Mouse (Mus musculus): Measurements from ENCODE around the gene Sfrp4. TPM values are rescaled to one million over a fixed set of nuclear protein-coding genes. Genes with fewer than 3 reads are reported as not detected.

Sfrp4 gene
- polyA plus RNA-seq, 1 experiment = not detected

DNA sequence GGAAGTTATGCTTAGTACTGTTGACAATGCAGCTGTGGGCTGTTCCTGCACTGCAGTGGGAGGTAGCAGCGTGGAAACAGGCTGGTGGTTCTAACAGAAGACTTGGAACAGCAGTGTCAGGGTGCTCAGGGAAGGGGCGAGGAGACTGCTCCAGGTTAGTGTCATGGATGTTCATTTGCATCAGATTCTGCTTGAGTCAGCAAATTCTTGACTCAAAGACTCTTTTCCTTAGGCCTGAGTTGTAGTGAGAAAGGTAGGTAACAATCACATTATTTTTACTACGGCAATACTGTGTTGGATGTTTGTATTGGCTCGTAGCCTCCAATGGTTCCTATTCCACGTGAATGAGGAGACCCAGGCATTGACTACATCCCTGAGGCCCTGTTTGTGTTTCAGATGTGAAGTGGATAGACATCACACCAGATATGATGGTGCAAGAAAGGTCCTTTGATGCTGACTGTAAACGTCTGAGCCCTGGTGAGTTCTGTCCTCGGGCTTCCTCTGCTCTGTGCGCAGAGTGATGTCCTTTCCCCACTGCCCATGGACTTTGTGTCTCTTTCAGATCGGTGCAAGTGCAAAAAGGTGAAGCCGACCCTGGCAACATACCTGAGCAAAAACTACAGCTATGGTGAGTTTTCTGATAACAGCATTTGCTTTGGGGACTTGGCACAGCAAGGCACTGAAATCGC lies 1.9 kb downstream of the Sfrp4 start:
- TF ChIP-seq POLR2A (IDR thresholded peaks at IDR 0.05; ENCODE audit: insufficient read depth, low read depth, low read length) (no peak), CTCF (IDR thresholded peaks at IDR 0.05; ENCODE audit: insufficient read depth, low read depth, low read length) (no peak)
- Histone ChIP-seq H3K4me3 (ENCODE audit: insufficient read depth, low read depth, low read length) (no peak overlapping the region), H3K27ac (ENCODE audit: insufficient read depth, low read depth, low read length) (no peak overlapping the region), H3K4me1 (ENCODE audit: control insufficient read depth, insufficient read depth, low read length) (peaks cover 11% of the 10 kb centered on the region)
- WGBS = 85% methylated on average over 11 of the region's 11 CpGs

DNA sequence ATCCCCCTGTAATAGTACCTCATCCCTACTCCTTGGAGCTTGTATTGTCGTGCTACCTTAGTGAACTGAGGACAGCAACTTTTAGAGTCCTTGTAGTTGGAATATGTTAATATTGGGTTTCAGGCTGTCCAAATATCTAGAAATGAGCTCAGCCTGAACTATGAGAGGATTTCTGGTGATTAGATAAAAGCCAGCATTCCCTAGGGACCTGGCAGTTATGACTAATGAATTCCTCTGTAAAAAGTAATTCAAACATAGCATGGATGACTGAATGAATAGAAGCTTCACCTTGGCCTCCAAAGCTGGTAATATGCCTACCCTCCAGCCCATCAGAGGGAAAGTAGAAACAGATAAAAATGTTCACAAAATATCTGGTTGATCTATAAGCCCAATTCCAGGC lies 3.6 kb downstream of the Sfrp4 start:
- 93% methylated on average over 1 of the region's 1 CpGs for WGBS
- no peak overlapping the region for H3K4me3 ChIP-seq (ENCODE audit: insufficient read depth, low read depth, low read length)
- TF ChIP-seq CTCF (IDR thresholded peaks at IDR 0.05; ENCODE audit: insufficient read depth, low read depth, low read length) (no peak), POLR2A (IDR thresholded peaks at IDR 0.05; ENCODE audit: insufficient read depth, low read depth, low read length) (no peak)
- H3K4me1 ChIP-seq (ENCODE audit: control insufficient read depth, insufficient read depth, low read length) = peaks cover 11% of the 10 kb centered on the region
- no peak overlapping the region for H3K27ac ChIP-seq (ENCODE audit: insufficient read depth, low read depth, low read length)

DNA sequence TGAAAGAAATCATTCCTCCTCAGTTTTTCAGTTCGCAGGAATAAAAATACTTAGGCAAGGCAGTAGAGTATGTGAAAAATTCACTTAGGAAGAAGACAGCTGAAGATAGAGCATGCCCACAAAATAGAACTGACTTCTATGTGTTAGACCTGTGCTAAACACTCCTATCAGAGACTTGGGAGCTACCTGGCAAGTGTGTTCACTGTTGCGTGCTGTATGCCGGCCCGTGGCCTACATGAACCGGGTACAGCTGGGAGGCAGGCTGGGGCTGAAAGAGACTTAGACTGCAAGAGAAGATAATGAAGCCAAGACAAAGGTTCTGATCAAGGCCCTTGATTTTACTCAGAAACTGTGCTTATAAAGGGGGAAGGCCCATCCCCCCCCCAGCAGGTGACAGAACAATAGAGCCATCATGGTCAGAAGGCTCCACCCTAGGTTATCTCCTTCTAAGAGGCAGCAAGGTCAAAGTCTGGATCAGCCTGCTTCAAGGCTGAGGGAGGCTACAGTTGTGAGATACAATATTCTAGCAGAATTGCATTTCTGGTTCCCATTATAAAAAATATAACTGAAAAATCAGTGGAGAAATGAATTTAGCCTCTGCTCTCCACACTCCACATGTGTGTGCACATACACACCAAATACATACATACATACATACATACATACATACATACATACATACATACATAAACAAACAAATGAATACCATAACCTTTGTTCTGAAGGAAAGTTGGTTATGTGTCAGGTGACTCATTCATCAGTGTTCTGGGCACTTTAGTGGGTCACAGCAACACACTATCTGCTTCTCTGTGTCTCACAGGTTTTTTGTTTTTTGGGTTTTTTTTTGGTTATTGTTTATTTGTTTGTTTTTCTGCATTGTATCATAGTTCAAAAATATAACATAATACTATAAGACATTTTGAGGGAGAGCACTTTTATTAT lies 8.1 kb downstream of the Sfrp4 start:
- no peak for TF ChIP-seq CTCF (IDR thresholded peaks at IDR 0.05; ENCODE audit: insufficient read depth, low read depth, low read length)
- no peak for TF ChIP-seq POLR2A (IDR thresholded peaks at IDR 0.05; ENCODE audit: insufficient read depth, low read depth, low read length)
- H3K4me3 ChIP-seq (ENCODE audit: insufficient read depth, low read depth, low read length) = no peak overlapping the region

GRCm38 (mm10) chr13:19636131-19636530 lies 13.2 kb downstream of the Sfrp4 start:
- H3K4me1 ChIP-seq (ENCODE audit: control insufficient read depth, insufficient read depth, low read length) = no peaks in the 10 kb centered on the region

More for the DNA sequence above, 8.1 kb downstream of the Sfrp4 start:
- WGBS = 93% methylated on average over 5 of the region's 5 CpGs
- Histone ChIP-seq H3K27ac (ENCODE audit: insufficient read depth, low read depth, low read length) (no peak overlapping the region), H3K4me1 (ENCODE audit: control insufficient read depth, insufficient read depth, low read length) (no peaks in the 10 kb centered on the region)

GRCm38 (mm10) chr13:19640203-19640851 lies 17.4 kb downstream of the Sfrp4 start:
- 58% methylated on average over 2 of the region's 2 CpGs for WGBS
- Histone ChIP-seq H3K4me1 (ENCODE audit: control insufficient read depth, insufficient read depth, low read length) (no peaks in the 10 kb centered on the region), H3K4me3 (ENCODE audit: insufficient read depth, low read depth, low read length) (no peak overlapping the region), H3K27ac (ENCODE audit: insufficient read depth, low read depth, low read length) (no peak overlapping the region)
- TF ChIP-seq CTCF (IDR thresholded peaks at IDR 0.05; ENCODE audit: insufficient read depth, low read depth, low read length) = no peak

More at GRCm38 (mm10) chr13:19636131-19636530, 13.2 kb downstream of the Sfrp4 start:
- H3K4me3 ChIP-seq (ENCODE audit: insufficient read depth, low read depth, low read length) = no peak overlapping the region
- 68% methylated on average over 4 of the region's 4 CpGs for WGBS
- no peak for TF ChIP-seq CTCF (IDR thresholded peaks at IDR 0.05; ENCODE audit: insufficient read depth, low read depth, low read length)
- TF ChIP-seq POLR2A (IDR thresholded peaks at IDR 0.05; ENCODE audit: insufficient read depth, low read depth, low read length) = no peak
- H3K27ac ChIP-seq (ENCODE audit: insufficient read depth, low read depth, low read length) = no peak overlapping the region

GRCm38 (mm10) chr13:19643519-19643918 lies 20.6 kb downstream of the Sfrp4 start:
- WGBS = 75% methylated on average over 1 of the region's 1 CpGs
- TF ChIP-seq POLR2A (IDR thresholded peaks at IDR 0.05; ENCODE audit: insufficient read depth, low read depth, low read length) (no peak), CTCF (IDR thresholded peaks at IDR 0.05; ENCODE audit: insufficient read depth, low read depth, low read length) (no peak)
- Histone ChIP-seq H3K4me1 (ENCODE audit: control insufficient read depth, insufficient read depth, low read length) (no peaks in the 10 kb centered on the region), H3K4me3 (ENCODE audit: insufficient read depth, low read depth, low read length) (no peak overlapping the region), H3K27ac (ENCODE audit: insufficient read depth, low read depth, low read length) (no peak overlapping the region)

DNA sequence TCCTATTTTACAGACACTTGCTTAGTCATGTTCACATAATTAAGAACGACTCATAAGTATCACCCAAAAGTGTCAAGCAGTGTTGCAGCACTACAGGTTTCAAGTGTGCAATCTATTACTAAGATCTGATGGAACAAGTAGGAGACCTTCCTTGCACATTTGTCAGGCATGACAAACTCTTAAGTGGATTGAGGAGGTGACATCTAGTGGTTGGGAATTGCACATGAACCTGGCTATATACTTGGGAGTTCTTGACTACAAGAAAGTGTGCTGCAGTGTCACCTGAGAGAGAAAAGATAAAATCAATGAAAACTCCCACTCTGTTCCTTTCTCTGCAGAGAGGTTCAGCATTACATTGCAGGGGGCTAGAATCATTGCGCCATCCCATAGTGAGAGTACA lies 21.3 kb downstream of the Sfrp4 start:
- H3K4me1 ChIP-seq (ENCODE audit: control insufficient read depth, insufficient read depth, low read length) = no peaks in the 10 kb centered on the region
- TF ChIP-seq CTCF (IDR thresholded peaks at IDR 0.05; ENCODE audit: insufficient read depth, low read depth, low read length) (no peak), POLR2A (IDR thresholded peaks at IDR 0.05; ENCODE audit: insufficient read depth, low read depth, low read length) (no peak)
- no peak overlapping the region for H3K27ac ChIP-seq (ENCODE audit: insufficient read depth, low read depth, low read length)
- no peak overlapping the region for H3K4me3 ChIP-seq (ENCODE audit: insufficient read depth, low read depth, low read length)
- WGBS = 79% methylated on average over 2 of the region's 2 CpGs

DNA sequence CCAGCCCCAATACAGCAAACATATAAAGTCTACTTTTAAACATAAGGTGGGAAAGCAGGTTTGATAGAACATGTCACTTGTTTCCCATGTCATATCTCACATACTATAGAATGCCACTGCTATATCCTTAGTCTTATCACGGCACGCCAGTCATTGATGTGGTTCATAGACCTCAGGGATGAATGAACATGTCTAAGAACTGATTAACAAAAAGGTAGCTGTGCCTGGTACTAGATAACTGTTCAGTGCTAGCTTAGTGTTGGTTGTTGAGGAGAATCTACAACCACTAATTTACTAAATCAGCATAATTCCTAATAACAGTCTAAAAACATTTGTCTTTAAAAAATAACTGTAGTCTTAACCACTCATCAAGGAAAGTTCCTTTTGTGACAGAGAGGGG lies 26.9 kb downstream of the Sfrp4 start:
- no peaks in the 10 kb centered on the region for H3K4me1 ChIP-seq (ENCODE audit: control insufficient read depth, insufficient read depth, low read length)
- WGBS = 96% methylated on average over 2 of the region's 2 CpGs
- H3K27ac ChIP-seq (ENCODE audit: insufficient read depth, low read depth, low read length) = no peak overlapping the region
- H3K4me3 ChIP-seq (ENCODE audit: insufficient read depth, low read depth, low read length) = no peak overlapping the region
- TF ChIP-seq POLR2A (IDR thresholded peaks at IDR 0.05; ENCODE audit: insufficient read depth, low read depth, low read length) (no peak), CTCF (IDR thresholded peaks at IDR 0.05; ENCODE audit: insufficient read depth, low read depth, low read length) (no peak)

DNA sequence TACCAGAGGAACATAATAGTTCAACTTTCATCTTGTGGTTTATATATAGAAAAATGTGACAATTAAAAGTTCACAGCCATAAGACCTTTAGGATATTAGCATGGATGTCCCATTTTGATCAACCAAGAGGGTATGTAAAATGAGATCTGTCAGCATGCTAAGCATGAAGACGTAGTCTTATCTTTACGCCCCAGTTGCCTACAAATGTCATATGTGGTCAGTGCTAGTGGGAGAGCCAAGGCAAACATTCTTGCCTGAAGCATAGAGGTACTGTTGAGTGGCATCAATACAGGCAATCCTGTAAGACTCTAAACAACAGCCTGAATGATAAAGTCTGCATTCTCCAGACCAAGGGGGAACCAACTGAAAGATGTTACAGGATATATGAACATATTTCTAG lies 29.5 kb downstream of the Sfrp4 start:
- Histone ChIP-seq H3K4me1 (ENCODE audit: control insufficient read depth, insufficient read depth, low read length) (no peaks in the 10 kb centered on the region), H3K4me3 (ENCODE audit: insufficient read depth, low read depth, low read length) (no peak overlapping the region), H3K27ac (ENCODE audit: insufficient read depth, low read depth, low read length) (no peak overlapping the region)
- WGBS = over 99% methylated on average over 2 of the region's 2 CpGs
- TF ChIP-seq POLR2A (IDR thresholded peaks at IDR 0.05; ENCODE audit: insufficient read depth, low read depth, low read length) = no peak
- TF ChIP-seq CTCF (IDR thresholded peaks at IDR 0.05; ENCODE audit: insufficient read depth, low read depth, low read length) = no peak

Data from olfactory bulb, adult 2 months (tissue).